In the genomic region with DNA sequence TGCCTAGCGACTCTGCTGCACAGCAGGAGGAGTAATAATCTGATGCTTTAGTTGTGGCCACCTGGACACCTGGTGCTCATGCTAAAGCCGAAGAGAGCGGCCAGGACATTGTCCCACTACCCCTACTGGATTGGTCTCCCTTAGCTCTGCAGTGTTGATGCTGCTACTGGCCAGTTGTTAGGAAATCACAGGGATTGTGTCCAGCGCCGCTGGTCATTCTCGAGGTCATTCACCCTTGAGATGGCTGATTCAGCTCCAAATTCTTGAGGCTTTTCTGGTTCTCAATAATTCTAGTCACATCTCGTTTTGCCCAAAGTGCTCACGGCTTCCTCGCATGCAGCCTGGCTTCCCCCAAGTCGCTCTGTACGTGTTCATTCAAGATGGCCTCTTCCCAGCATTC, we compare ENCODE assay signal across 17 mouse cellular contexts. TPM values are rescaled to one million over a fixed set of nuclear protein-coding genes. Genes with fewer than 3 reads are reported as not detected.
DNase-seq lines count a peak whose midpoint lies in the region.
"Had no signal": no experiment of that assay in that cellular context is flagged by ENCODE, and none has a peak within 500 bp of the region (broad histone marks: within the 10 kb centered on the region; RNA-seq: fewer than 3 reads in every experiment).

No protein-coding gene starts in this region.

- intact Hi-C loops in heart, postnatal 36 days (cut with DNase I) = no loop called here

- no peaks in the 10 kb centered on the region for H3K9me3 ChIP-seq in embryonic facial prominence, embryonic 10.5 days
- H3K9me3 ChIP-seq: embryonic facial prominence, embryonic 13.5 days; embryonic facial prominence, embryonic 15.5 days; forebrain, embryonic 10.5 days; forebrain, embryonic 12.5 days had no signal

- DNase-seq in adrenal gland, postnatal 10 days = peak; percentile 4
- no peak for DNase-seq in adrenal gland, adult 8-10 months
- DNase-seq in heart, adult 11 months = peak; percentile 78
- DNase-seq in heart, postnatal 36 days = no peak
- peak; percentile 64 for DNase-seq in adipocyte (ENCODE audit: low spot score)
- DNase-seq in embryonic facial prominence, embryonic 10.5 days (ENCODE audit: low spot score) = no peak
- DNase-seq: adrenal gland, postnatal 14 days; cerebellum, adult 11-12 months; cerebellum, adult 2 months; cerebellum, adult 9-10 months; cerebellum, postnatal 10 days; cerebellum, postnatal 25 days had no signal

- peaks cover 3% of the 10 kb centered on the region; the same call in 1 of the 2 replicates for H3K4me1 ChIP-seq in embryonic facial prominence, embryonic 10.5 days
- H3K4me1 ChIP-seq: embryonic facial prominence, embryonic 13.5 days; embryonic facial prominence, embryonic 15.5 days; forebrain, embryonic 10.5 days; forebrain, embryonic 12.5 days had no signal

- H3K4me3 ChIP-seq in embryonic facial prominence, embryonic 10.5 days = no peak overlapping the region
- H3K4me3 ChIP-seq: embryonic facial prominence, embryonic 13.5 days; embryonic facial prominence, embryonic 15.5 days; erythroblast, embryonic 14.5 days; forebrain, embryonic 10.5 days; forebrain, embryonic 12.5 days had no signal

- WGBS in embryonic facial prominence, embryonic 10.5 days = 90% methylated on average over 11 of the region's 11 CpGs

- no peaks in the 10 kb centered on the region for H3K36me3 ChIP-seq in embryonic facial prominence, embryonic 10.5 days (replicated peaks)
- H3K36me3 ChIP-seq: embryonic facial prominence, embryonic 13.5 days; embryonic facial prominence, embryonic 15.5 days; forebrain, embryonic 10.5 days; forebrain, embryonic 12.5 days had no signal

- no peaks in the 10 kb centered on the region for H3K27me3 ChIP-seq in embryonic facial prominence, embryonic 10.5 days (replicated peaks; ENCODE audit: low read depth, poor library complexity, severe bottlenecking)
- H3K27me3 ChIP-seq: embryonic facial prominence, embryonic 13.5 days; embryonic facial prominence, embryonic 15.5 days; forebrain, embryonic 12.5 days had no signal

- H3K27ac ChIP-seq in embryonic facial prominence, embryonic 10.5 days (replicated peaks) = no peak overlapping the region
- H3K27ac ChIP-seq: embryonic facial prominence, embryonic 13.5 days; embryonic facial prominence, embryonic 15.5 days; forebrain, embryonic 10.5 days; forebrain, embryonic 12.5 days had no signal

RNA-seq across cellular contexts. Expression of a gene that starts 29.9 kb away (rescaled TPM):
- total RNA-seq in adrenal gland, postnatal 10 days (2021) = 10 to 100 TPM; 24.9 to 33.8 TPM
- total RNA-seq in adrenal gland, adult 8-10 months (2022) = 10 to 100 TPM; 18.5 to 42.6 (median 34.1) TPM
- 10 to 100 TPM in 1 of 2 experiments, 1 to 10 TPM in 1; 9.3 to 10.5 TPM for total RNA-seq in heart, postnatal 36 days (2021)
- 65.0 and 69.5 TPM in 2 replicates for polyA plus RNA-seq in embryonic facial prominence, embryonic 10.5 days (2016; fragmentation: Nextera tagmentation; extraction: Ambion mirVana)

RNA-seq across cellular contexts. Expression of a gene that starts 53.9 kb away (rescaled TPM):
- total RNA-seq in adrenal gland, postnatal 10 days (2021) = 10 to 100 TPM; 20.0 to 25.0 TPM
- total RNA-seq in adrenal gland, adult 8-10 months (2022) = 10 to 100 TPM; 23.9 to 32.4 (median 24.1) TPM
- 1 to 10 TPM; 7.6 to 8.9 TPM for total RNA-seq in heart, postnatal 36 days (2021)
- polyA plus RNA-seq in embryonic facial prominence, embryonic 10.5 days (2016; fragmentation: Nextera tagmentation; extraction: Ambion mirVana) = 21.9 and 22.1 TPM in 2 replicates

Comparison
In these comparisons a context has a peak if more than half of its experiments do, and no peak if none do; other contexts are left out.
1. DNase-seq: peak in adrenal gland, postnatal 10 days (single experiment), heart, adult 11 months (single experiment) and adipocyte (single experiment); none in adrenal gland, adult 8-10 months (single experiment), heart, postnatal 36 days (0 of 2) and embryonic facial prominence, embryonic 10.5 days (single experiment).